Mouse (Mus musculus): ENCODE results near the gene Golga7b. TPM values are rescaled to one million over a fixed set of nuclear protein-coding genes. Genes with fewer than 3 reads are reported as not detected.

Golga7b gene
- total RNA-seq, 1 experiment from 2014 or later = not detected

DNA sequence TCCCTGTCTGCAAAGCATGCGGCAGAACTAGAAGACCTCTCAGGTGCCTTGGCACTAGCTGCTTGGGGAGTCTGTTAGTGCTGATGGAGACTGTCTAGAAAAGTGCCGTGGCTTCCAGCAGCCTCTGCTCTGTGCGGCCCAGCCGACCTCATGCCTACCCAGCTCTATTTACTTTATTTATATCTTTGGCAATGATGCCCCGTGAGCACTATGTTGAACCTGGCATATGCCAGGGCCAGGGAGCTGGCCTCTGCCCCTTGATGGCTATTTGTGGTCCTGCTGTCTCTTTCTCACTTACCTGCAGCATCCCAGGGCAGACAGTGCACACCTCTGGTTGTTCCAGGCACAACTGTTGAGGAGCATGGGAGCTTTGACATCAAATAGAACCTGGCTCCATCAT lies 31.1 kb downstream of the Golga7b start:
- no peak; a peak in 1 of 4 replicates for ATAC-seq (replicated peaks in 1 of 2; ENCODE audit: insufficient read depth in 1 of 2, low FRiP score in 2 of 2, low TSS enrichment in 1 of 2, low read depth in 1 of 2, poor library complexity in 2 of 2, severe bottlenecking in 2 of 2)

DNA sequence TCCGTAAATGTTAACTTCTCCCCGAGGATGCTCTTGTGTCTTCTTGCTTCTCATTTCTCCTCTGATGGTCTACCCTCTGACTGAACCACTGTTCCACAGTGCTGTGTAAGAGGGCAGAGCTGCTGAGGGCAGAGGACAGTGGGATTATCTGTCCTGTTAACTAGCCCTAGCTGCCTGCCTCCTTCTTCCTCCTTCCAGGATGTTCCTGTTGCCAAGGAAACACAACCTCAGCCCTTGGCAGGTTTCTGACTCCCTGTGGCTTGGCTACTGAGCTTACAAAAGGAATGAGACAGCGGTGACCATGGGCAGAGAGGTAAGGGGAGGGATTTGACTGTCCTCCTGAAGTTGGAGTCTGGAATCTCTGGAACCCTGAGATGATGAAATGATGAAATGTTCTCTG lies 32.2 kb downstream of the Golga7b start:
- ATAC-seq (replicated peaks in 1 of 2; ENCODE audit: insufficient read depth in 1 of 2, low FRiP score in 2 of 2, low TSS enrichment in 1 of 2, low read depth in 1 of 2, poor library complexity in 2 of 2, severe bottlenecking in 2 of 2) = no peak

DNA sequence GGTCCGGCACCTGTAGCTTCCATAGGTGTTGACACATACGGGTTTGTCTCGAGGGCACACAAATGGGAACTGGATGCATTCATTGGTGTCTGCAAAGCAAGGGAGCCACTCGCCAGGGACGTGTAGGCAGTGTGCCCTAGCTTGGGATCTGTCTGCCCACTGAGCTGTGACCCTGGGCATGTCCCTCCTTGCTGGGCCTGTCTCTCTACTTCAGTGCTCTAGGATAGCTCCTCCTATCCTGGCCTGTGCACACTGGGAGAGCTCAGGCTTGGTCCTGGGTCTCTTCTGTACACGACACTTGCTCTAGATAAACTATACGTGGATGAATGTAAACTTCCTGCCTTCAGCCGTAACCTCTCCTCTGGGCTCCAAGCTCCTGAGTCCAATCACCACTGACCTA lies 36.8 kb downstream of the Golga7b start:
- no peak for ATAC-seq (replicated peaks in 1 of 2; ENCODE audit: insufficient read depth in 1 of 2, low FRiP score in 2 of 2, low TSS enrichment in 1 of 2, low read depth in 1 of 2, poor library complexity in 2 of 2, severe bottlenecking in 2 of 2)

DNA sequence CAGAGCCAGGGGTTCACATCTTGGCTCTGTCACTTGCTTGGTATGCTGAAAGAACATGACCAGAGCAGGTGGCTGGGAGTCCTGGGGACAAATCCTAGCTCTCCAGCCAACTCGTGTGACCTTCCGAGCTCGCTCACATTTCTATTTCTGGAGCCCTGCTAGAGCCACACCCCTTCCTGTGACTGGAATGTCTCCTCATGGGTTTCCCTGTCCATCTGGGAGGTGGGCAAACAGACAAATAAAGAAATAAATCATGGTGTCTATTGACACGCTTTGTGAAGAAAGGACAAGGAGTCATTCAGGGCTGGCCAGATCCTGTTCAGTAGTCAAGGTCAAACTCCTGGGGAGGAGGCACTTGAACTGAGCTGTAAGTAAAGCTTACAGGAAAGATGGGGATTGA lies 41.0 kb downstream of the Golga7b start:
- ATAC-seq (replicated peaks in 1 of 2; ENCODE audit: insufficient read depth in 1 of 2, low FRiP score in 2 of 2, low TSS enrichment in 1 of 2, low read depth in 1 of 2, poor library complexity in 2 of 2, severe bottlenecking in 2 of 2) = no peak

DNA sequence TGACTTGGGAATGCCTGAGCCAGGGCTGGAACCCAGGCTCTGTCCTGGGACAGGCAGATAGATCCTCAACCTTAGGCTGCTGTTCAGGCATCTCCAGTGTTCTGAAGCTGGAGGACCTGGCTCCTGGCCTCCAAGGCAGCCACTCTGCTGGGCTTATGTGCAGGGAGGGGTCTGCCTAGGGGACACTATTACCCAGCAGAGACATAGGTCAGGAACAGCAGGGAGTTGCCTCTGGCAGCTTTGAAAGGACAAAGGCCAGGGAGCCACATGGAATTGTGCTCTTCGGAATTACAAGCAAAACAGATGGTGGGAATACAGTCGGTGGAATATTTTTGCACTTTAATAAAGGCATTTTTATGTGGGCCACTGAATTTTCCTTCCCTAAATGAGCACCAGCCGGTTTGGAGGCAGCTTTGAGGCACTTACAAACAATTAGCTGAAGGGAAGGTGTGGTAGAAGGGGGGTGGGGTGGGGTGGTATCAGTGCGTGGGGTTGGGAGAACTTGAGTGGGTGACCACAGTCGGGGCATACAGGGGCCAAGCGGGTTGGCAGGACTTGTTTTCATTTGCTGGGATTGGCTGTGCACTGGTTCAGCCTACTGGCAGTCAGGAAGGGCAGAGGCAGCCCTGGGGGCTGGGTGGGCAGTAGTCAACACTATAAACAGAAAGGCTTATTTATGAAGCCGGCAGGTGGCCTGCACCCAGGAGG lies 43.7 kb downstream of the Golga7b start:
- ATAC-seq (replicated peaks in 1 of 2; ENCODE audit: insufficient read depth in 1 of 2, low FRiP score in 2 of 2, low TSS enrichment in 1 of 2, low read depth in 1 of 2, poor library complexity in 2 of 2, severe bottlenecking in 2 of 2) = no peak

DNA sequence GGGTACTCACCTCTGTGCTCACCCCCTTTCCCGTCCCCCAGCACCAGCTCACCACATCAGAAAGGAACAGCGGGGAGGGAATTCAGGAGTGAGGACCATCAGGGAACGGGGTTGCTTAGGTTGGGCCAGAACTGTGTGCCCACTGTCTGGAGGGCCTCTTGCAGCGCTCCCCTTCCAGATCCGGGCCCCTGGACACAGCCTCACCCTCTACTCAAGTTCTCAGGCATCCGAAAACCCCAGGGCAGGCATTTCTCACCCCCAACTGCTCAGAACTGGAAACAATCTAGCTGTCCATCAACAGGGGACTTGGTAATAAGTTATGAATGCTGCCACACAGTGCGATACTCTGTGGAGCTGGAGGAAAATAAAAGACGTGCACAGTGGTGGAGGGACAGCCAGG lies 44.7 kb downstream of the Golga7b start:
- no peak for ATAC-seq (replicated peaks in 1 of 2; ENCODE audit: insufficient read depth in 1 of 2, low FRiP score in 2 of 2, low TSS enrichment in 1 of 2, low read depth in 1 of 2, poor library complexity in 2 of 2, severe bottlenecking in 2 of 2)

DNA sequence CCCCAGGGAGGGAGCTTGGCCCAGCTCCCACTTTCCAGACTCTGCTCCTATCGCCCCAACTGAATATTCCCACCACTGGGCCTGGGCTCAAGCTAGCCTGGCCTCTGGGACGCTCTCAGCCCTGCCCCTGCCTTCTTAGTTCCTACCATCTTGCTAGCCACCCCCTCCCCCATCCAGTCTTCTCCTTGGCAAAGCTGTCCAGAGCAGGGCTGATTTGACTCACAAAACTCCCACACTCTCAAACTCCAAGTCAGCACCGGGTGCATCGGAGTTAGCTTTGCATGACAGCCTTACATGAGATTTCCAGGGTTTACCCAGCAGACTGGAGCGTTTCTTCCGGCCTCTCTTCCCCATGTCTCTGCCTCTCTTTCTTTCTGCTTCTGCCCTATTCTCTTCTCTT lies 45.8 kb downstream of the Golga7b start:
- ATAC-seq (replicated peaks in 1 of 2; ENCODE audit: insufficient read depth in 1 of 2, low FRiP score in 2 of 2, low TSS enrichment in 1 of 2, low read depth in 1 of 2, poor library complexity in 2 of 2, severe bottlenecking in 2 of 2) = no peak

DNA sequence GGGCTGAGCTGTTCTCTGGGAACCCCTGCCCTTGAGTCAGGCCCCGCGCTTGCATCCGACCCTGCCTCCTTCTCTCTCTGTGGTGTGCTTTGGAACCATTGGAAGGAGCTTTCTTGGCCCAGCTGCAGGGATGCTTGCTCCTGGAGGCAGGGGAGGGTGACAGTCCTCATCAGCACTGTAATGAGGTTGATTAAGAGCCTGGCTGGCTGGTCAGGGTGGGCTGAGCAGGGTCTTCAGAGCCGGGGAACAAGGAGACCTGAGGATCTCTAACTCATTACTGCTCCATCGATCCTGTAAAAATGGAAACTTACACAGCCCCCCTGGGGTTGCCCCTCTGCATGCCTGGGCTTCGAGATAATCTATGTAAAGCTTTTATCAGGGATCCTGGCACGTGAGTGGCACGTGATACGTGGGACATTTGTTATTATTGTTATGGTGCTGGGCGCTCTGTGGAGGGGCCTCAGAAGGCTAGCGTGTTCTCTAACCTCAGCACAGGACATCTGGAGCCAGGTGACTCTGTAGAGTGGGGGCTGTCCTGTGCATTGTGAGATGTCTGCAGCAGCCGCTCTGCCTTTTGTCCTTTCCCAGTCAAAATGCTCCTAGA lies 55.9 kb downstream of the Golga7b start:
- no peak for ATAC-seq (replicated peaks in 1 of 2; ENCODE audit: insufficient read depth in 1 of 2, low FRiP score in 2 of 2, low TSS enrichment in 1 of 2, low read depth in 1 of 2, poor library complexity in 2 of 2, severe bottlenecking in 2 of 2)

DNA sequence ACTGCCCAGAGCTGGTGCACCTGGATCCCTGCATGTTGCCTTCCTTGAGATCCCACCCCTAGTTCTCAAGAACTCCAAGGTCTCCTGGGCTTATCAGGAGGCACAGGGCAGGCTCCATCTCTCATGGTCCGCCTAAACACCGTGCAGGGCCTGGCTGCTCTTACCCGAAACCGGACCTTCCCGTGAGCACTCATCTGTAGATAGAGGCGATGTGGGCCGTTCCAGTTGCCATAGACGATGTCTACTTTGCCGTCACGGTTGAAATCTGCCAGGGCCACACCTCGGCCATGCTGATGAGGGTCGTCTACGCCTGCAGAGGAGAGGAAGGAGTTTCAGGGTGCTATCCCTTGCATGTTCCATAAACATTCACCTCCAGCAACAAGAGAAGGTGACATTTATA lies 57.1 kb downstream of the Golga7b start:
- ATAC-seq (replicated peaks in 1 of 2; ENCODE audit: insufficient read depth in 1 of 2, low FRiP score in 2 of 2, low TSS enrichment in 1 of 2, low read depth in 1 of 2, poor library complexity in 2 of 2, severe bottlenecking in 2 of 2) = no peak

DNA sequence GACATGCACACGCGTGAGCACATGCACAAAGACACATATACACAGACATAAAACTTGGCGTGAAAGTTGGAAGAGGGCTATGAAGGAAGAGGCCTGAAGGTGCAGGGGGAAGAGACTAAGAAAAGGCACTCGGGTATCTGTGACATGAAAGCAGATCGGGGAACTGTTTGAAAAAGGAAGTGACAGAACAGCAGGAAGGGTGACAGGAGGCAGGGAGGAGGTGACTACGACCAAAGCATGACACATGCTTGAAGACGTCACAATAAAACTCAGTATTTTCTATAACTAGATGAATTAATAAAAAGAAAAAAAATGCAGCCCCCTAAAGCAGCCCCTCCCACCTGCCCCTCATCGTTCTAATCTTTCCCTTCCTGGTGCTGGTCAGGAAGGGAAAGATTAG lies 58.4 kb downstream of the Golga7b start:
- ATAC-seq (replicated peaks in 1 of 2; ENCODE audit: insufficient read depth in 1 of 2, low FRiP score in 2 of 2, low TSS enrichment in 1 of 2, low read depth in 1 of 2, poor library complexity in 2 of 2, severe bottlenecking in 2 of 2) = peak; percentile 54 to 57; a peak in 3 of 4 replicates

DNA sequence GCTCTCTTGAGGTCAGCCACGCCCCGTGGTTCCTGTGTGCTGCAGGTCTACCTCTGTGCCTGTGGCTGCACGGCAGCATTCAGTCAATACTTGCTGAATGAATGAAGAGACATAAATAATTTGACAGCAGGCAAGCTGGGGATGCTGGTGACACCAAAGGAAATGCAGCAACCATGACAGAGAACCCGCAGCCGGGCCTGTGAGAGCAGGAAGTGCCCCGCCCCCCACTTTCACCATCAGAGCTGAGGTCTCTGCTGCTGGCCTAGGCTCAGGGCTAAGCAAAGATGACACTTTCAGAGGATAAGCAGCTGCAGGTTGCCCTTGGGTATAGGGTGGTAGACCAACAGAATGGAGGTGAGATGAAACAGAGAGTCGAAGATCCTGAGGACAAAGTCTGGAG lies 58.8 kb downstream of the Golga7b start:
- ATAC-seq (replicated peaks in 1 of 2; ENCODE audit: insufficient read depth in 1 of 2, low FRiP score in 2 of 2, low TSS enrichment in 1 of 2, low read depth in 1 of 2, poor library complexity in 2 of 2, severe bottlenecking in 2 of 2) = peak; percentile 62 to 77

DNA sequence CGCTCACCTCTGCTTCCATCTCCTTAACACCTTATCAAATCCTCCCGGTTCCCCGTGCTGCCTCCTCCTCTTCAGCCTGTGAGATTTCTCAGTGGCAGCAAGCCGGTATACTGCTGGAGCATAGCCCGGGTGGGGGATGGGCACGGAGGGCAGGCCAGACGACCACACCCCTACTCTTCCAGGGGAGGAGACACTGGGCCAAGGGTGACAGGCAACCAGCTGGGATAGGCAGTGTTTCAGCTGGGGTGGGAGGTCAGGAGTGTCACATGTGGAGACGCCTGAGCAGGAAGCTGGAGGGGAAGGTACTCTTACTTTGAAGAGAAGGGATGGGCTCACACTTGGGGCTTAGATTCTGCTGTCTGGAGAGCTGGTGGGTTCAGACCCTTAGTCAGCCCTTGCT lies 59.6 kb downstream of the Golga7b start:
- ATAC-seq (replicated peaks in 1 of 2; ENCODE audit: insufficient read depth in 1 of 2, low FRiP score in 2 of 2, low TSS enrichment in 1 of 2, low read depth in 1 of 2, poor library complexity in 2 of 2, severe bottlenecking in 2 of 2) = peak; percentile 18 to 34; a peak in 3 of 4 replicates

DNA sequence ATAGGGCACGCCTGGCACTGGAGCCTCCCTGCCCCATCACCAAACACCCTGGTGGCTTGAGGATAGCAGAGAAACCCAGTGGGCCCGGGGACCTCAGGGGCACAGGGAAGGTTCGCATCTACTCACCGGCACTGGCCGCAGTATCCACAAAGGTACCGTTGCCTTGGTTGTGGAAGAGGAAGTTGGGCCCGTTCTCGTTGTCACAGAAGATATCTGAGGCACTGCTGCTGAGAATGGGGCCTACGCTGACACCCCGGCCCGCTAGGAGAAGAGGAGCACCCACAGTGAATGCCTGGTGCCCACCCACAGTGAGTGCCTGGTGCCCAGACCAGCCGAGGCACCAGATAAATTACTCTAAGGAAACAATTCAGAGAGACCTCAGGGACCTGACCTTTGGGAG lies 61.6 kb downstream of the Golga7b start:
- ATAC-seq (replicated peaks in 1 of 2; ENCODE audit: insufficient read depth in 1 of 2, low FRiP score in 2 of 2, low TSS enrichment in 1 of 2, low read depth in 1 of 2, poor library complexity in 2 of 2, severe bottlenecking in 2 of 2) = no peak

DNA sequence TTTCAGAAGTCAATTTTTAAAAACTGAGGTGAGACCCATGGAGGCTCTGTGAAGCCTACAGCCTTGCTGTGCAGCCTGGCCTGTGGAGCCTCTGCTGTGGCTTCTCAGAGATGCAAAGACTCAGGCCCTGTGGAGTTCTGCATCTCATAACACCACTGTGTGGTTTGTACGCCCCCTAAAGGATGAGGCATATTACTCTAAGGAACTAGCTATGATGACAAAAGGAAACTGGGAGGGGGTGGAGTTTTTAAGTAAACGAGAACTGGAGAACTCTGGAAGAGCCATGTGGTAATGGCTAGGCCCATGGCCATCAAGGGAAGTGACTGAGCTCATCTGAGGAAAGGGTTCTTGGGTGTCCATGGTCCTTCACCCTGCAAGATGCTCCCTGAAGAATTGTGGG lies 64.0 kb downstream of the Golga7b start:
- no peak for ATAC-seq (replicated peaks in 1 of 2; ENCODE audit: insufficient read depth in 1 of 2, low FRiP score in 2 of 2, low TSS enrichment in 1 of 2, low read depth in 1 of 2, poor library complexity in 2 of 2, severe bottlenecking in 2 of 2)

DNA sequence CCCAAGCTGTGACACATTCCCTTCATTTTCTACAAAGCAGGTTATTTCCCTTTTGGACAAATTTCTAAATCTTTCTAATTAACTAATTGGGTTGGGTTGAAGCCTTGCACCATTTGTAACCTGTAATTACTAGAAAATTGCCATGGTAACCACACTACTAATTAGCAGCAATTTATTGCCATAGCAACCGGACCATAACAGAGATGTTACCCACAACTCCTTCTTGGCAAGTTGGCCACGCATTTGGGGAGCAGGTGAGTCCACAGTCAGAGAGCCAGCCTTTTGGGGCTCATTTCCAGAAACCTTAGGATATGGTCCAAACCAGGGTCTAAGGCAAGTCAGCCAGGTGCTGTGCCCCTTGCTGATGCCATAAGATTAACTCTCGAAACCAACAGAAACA lies 64.8 kb downstream of the Golga7b start:
- no peak for ATAC-seq (replicated peaks in 1 of 2; ENCODE audit: insufficient read depth in 1 of 2, low FRiP score in 2 of 2, low TSS enrichment in 1 of 2, low read depth in 1 of 2, poor library complexity in 2 of 2, severe bottlenecking in 2 of 2)

DNA sequence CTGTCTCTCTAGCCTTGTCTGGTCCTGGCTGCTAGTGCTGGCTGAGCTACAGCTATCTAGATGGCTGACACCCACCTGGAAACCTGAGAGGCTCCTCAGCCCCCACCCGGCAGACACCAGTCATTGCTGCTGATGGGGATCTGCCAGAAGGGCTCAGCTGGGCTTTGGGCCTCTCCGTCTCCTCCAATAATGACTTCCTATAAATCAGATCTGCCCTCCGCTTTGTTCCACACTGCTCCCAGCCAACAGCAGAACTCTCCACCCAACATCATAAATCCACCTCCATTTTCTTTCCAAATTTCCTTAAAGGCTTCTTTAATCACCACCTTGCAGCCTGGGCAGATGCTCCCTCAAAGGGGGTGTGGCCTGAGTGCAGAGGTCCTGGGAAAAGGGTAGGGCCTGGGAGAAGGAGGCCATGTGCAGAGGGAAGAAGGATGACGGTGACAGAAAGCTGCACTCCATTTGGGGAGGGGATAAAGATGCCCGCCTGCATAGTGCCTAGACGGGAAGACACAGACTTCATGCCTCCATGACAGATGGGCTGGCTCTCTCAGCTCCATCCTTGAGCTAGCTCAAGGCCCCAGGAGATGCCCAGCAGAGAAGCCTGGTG lies 67.8 kb downstream of the Golga7b start:
- no peak for ATAC-seq (replicated peaks in 1 of 2; ENCODE audit: insufficient read depth in 1 of 2, low FRiP score in 2 of 2, low TSS enrichment in 1 of 2, low read depth in 1 of 2, poor library complexity in 2 of 2, severe bottlenecking in 2 of 2)

DNA sequence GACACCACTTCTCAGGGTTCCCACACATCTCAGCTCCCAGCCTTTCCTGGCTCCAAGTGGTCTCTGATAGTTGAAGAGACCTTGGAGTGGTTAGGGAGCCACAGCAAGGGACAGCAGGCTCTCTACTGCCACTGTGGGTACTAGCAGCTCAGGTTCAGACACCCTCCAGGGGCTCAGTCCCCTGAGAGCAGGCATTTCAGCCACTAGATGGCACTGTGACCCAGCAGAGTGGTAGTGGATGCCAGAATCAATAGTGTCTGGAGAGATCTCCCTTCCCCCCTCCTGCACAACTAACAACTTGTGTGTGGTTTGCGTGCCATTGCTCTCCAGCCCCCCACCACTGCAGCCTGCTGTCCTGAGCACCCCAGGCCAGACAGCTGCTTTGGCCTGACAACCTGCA lies 68.5 kb downstream of the Golga7b start:
- peak; percentile 75 to 84; a peak in 3 of 4 replicates for ATAC-seq (replicated peaks in 1 of 2; ENCODE audit: insufficient read depth in 1 of 2, low FRiP score in 2 of 2, low TSS enrichment in 1 of 2, low read depth in 1 of 2, poor library complexity in 2 of 2, severe bottlenecking in 2 of 2)

DNA sequence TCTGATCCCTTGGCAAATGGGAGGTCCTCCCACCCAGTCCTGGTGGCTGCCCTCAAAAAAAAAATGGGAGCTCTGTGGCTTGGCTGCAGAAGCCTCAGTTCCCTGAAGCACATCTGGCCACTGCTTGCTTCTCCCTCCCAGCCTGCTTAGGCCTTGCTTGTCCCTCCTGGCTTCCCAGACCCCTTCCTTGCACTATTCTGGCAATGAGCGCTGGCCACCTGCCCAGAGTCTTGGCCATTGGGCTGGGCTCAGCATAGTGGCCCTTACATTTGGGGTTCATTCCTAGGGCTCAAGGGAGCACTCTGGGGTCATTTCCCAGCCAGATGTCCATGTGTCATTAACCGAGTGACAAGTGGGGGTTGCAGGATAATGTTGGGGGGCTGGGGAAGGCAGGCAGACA lies 69.2 kb downstream of the Golga7b start:
- ATAC-seq (replicated peaks in 1 of 2; ENCODE audit: insufficient read depth in 1 of 2, low FRiP score in 2 of 2, low TSS enrichment in 1 of 2, low read depth in 1 of 2, poor library complexity in 2 of 2, severe bottlenecking in 2 of 2) = no peak

DNA sequence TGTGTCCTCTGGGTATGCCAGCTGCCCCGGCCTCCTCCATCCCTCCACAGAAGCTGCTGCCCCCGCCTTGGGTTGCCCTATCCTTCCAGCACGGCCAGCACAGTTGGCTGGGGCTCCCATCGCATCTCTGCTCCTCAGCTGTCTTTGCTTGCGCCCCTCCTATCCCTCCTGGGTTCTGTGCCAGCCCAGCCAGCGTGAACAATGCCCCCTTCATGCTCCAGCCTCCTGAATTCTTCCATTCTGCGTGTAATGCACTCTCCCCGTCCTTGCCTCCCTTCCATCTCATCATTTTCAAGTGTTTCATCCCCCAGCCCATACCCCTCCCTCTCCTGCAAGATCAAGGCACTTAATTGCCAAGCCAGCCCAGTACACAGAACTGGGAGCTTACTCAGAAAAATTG lies 69.6 kb downstream of the Golga7b start:
- no peak for ATAC-seq (replicated peaks in 1 of 2; ENCODE audit: insufficient read depth in 1 of 2, low FRiP score in 2 of 2, low TSS enrichment in 1 of 2, low read depth in 1 of 2, poor library complexity in 2 of 2, severe bottlenecking in 2 of 2)

Measured in hematopoietic stem cell, adult 5-6 weeks (primary cell).